Mouse (Mus musculus) common myeloid progenitor, adult 5-6 weeks (primary cell): ENCODE data around the gene Ccn5. TPM values are rescaled to one million over a fixed set of nuclear protein-coding genes. Genes with fewer than 3 reads are reported as not detected.

Experiments used
- ATAC-seq: replicated peaks from 2 replicates; pipeline ENCODE4 v1.8.0; 2016; ENCODE audit warnings: low read depth, mild to moderate bottlenecking, moderate TSS enrichment, inconsistent platforms; ENCODE audit not compliant: poor library complexity, severe bottlenecking
- total RNA-seq: library from RNA; stranded (forward); fragments of 200-1000, 187-1606 nt; gene quantifications from 2 replicates; pipeline ENCODE4 v1.2.3, GENCODE M21; 2017

Gene Ccn5
- total RNA-seq, 1 experiment from 2014 or later = not detected

DNA sequence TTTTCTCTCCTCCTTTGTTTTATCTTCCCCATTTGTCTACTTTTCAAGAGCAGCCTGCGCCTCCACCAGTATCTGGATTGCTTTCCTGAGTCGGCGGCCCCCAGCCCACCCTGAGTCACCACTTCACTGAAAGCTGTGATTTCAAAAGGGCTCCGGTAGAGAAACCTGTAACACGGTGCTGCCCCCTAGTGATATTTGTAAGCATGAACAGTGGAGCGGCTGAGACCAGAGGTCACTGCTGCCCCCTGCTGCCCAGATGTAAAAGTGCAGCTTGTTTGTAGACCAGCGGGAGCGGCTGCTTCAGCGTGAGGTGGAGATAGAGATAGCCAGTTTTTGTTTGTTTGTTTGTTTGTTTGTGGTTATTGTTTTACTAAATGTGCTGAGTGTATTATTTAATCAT lies 17.4 kb downstream of the Ccn5 start:
- ATAC-seq = peak; percentile 99

DNA sequence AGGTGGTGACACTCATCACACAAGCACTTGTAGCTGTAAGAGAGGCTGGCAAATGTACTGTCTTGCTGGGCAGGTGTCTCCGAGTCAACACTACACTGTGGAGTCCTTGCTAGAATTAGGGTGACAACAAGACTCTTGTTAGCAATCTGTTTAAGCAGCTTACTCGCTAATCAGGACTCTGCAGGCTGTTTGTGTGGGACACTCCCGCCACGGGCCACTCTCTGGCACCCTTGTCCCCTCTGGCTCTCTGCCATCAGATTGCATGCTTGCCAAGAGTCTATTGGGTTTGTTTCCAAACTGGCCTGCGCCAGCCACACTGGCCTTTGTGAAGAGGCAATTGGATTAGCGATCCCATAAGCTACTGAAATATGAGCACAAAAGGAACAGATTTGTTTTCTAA lies 18.9 kb downstream of the Ccn5 start:
- ATAC-seq = no peak

DNA sequence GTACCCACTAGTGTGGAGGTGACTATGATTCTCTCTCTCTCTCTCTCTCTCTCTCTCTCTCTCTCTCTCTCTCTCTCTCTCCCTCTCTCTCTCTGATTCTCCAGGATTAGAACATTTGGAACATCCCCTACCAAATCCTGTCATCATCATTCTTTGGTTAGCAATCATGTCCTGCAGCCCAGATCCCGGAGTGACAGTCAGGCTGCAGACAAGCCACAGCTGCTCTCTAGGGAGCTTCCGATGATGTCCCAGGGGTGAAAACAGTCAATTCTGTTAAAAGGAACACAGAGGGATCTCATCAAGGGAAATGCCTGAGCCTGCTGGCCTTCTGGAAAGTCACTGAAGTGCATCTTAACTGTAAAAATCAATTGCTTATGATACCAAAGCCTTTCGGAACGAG lies 21.4 kb downstream of the Ccn5 start:
- no peak for ATAC-seq

DNA sequence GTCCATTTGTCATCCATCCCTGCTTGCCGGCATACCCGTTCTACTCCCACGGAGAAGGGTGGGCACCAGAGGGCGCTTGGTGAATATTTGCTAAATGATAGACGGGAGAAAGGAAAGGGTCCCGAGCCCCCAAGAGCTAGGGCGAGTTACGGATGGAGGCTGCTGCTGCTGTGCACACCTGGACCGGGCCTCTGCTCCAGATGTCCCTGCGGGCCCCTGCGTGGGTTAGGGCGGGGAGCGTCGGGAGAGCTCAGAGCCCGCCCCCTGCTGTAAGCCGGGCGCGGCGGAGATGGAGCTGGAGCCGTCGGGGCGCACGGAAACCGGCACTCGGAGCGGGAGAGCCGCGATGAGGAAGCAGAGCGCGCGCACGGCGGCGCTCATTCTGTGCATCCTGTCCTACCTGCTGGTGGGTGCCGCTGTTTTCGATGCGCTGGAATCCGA lies 32.8 kb downstream of the Ccn5 start, which contains the start of gene Kcnk15:
Gene Kcnk15 (plus strand): TSS at position 191 of the 441 bp plus-strand sequence.
- ATAC-seq = 0 out of 2 replicates have a peak, but pooled peaks have one; percentile 28

DNA sequence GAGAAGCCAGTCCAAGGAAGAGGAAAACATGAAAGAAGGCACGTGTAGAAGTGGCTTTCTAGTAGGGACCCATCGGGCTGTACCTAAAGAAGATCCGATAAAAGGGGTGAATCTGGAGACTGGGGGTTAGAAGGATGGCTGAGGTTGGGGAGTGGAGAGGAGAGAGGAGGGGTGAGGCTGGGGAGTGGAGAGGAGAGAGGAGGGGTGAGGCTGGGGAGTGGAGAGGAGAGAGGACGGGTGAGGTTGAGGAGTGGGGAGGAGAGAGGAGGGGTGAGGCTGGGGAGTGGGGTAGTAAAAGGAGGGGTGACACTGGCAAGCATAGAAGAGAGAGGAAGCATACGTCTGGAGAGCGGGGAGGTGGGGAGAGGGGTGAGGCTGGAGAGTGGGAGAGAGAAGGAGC lies 36.6 kb downstream of the Ccn5 start:
- no peak for ATAC-seq

DNA sequence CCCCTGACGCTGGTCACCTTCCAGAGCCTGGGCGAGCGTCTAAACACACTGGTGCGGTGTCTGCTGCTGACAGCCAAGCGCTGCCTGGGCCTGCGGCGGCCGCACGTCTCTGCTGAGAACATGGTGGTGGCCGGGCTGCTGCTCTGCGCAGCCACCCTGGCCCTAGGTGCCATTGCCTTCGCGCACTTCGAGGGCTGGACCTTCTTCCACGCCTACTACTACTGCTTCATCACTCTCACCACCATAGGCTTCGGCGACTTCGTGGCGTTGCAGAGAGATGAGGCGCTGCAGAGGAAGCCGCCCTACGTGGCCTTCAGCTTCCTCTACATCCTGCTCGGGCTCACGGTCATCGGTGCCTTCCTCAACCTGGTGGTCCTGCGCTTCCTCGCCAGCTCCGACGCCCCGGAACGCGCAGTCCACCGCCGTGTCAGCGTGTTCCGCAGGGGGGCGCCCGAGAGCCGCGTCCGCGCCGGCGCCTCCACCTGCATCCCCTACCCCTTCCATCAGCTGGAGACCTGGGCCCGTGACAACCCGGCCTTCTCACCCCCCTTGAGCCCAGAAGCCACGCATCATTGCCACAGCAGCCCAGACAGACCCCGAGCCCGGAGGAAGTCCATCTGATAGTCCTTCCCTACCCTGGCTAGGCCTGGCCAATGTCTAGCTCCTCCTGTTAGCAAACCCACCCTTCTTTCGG lies 37.7 kb downstream of the Ccn5 start:
- ATAC-seq = peak; percentile 67

DNA sequence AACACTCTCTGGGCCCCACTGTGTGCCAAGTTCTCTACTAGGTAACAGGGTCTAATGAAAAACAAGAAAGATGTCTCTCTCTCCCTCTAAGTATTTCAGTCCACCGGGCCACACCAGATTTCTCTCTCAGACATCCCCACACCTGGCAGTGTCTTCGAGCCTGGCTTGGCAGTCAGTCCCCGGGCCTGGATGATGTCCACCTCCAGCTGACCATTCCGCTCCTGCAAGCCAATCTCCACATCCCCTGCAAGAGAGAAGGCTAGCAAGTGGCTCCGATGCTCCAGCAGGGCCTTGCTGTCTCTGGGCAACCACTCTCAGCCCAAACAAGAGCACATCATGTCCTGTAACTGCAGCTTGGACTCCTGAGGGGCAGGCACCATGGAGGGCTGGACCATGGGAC lies 44.6 kb downstream of the Ccn5 start:
- ATAC-seq = no peak

DNA sequence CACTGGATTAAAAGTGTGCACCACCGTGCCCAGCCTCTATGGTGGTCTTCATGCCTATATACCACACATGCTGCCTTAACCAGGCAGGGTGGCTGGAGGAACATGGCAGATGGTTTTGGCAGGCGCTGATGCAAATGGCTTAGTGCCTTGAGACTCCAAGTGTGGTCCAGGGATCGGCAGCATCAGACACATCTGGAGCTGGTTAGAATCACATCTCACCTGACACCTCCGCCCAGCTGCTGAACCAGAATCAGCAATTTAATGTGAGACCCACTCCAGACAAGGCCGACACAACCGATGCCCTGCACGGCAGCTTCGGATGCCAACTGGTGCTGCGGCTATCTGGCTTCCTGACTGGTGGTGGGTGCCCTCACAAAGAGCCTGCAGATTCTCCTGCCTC lies 45.4 kb downstream of the Ccn5 start:
- ATAC-seq = no peak

DNA sequence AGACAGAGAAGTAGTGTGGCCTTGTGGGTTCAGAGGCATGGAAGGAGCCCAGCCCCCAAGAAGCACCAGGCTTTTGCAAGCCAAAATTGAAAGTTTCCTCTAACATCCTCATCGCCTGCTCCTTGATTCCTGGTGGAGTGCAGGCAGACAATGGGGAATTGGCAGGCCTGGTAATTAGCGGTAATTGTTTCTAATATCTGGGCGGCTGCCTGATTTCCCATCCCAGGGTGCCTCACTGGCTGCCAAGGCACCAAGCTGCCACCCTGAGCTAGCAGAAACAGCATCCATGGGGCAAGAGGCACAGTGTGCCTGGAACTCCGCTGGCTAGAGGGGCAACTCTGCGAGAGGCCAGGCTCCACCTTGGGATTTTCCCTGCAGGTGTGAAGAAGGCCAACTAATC lies 49.1 kb downstream of the Ccn5 start:
- no peak for ATAC-seq

DNA sequence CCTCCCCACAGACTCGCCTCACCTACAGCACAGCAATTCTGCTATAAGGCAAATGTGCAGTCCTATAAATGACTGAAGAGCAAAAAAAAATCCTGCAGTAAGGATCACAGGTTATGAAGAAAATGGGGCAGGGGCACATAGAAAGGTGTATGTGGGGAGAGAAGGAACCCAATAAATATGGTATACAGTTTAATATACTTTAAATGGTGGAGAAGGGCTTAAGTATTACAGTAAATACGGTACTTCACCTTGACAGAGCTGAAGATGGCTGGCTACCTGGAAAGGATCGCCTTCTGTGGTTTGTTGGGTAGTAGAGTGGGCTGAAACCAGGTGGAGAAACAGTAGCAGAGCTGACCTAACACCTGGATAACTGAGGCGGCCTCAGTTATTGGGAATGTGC lies 50.6 kb downstream of the Ccn5 start:
- no peak for ATAC-seq

DNA sequence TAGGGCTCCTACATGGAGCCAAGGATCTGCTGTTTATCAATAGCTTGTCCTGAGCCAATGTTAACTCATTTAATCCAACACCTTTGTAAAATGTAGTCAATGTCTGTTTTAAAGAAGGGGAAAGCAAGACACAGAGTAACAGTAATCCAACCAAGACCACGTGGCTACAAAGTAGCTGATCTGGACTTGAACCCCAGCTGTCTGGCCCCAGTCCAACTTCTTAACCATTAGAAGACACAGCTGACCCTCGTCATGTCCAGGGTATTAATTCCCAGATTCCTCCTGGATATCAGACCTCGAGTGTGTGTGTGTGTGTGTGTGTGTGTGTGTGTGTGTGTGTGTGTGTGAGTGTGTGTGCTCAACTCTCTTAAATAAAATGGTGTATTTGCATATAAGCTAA lies 51.2 kb downstream of the Ccn5 start:
- no peak for ATAC-seq

DNA sequence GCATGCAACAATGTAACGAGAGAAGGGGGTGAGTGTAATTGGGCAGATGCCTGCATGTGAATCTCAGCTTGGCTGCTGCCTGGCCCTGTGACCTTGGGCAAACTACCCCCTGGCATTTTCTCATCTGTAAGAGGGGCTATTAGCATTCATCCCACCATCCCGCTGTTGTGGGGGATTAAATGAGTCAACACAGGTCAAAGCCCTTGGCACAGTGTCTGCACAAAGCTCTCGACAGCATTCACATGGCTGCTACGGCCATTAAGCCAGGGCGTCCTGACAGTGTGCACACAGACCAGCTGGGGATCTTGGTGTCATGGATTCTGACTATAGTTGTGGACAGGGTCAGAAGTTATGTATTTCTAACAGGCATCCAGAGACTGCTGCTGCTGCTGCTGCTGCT lies 54.2 kb downstream of the Ccn5 start:
- ATAC-seq = no peak

DNA sequence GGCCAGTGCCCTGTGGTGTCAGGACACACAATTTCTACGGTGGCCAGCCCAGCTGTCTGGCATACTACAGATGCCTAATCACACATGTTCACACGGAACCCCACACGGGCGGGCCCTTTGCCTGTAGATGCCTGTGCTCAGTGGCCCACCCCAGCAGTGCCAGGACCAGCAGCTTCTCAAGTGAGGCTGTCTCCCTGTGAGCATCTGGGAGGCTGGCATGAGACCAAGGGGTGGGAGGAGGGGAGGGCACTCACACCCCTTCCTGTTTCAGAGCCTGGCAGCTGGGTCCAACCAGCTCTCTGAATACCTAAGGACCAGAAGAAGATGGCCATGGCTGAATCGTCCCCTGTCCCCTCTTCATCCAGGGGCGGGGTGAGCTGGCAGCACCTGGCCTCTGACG lies 54.8 kb downstream of the Ccn5 start:
- no peak for ATAC-seq

DNA sequence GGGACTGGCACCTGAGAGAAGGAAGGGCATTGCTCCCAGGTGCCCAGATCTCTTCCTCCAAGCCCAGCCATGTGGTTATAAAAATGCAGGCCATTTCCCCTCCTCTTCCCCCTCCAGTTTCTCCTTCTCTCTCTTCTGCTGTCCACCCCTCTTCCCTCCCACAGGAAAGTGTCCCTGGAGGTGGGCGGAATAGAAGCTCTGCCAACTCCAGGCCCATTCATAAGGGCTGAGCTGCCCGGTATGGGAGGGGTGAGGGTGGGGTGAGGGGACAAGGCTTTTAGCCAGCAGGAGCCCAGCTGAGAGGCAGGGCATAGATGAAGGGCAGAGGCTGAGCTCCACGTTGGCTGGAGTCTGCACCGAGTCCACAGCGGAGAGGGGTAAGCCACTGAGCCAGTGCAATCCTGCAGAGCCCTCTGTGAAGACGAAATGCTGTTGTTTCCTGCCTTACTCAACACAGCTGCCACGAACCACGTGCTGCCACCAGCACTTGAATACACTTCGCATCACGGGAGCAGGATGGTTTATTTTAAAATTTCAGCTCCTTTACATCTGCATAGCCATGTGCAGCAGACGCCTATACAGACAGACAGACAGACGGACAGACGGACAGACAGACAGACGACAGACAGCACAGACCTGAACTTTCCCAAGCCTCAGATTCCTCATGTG lies 56.3 kb downstream of the Ccn5 start:
- no peak for ATAC-seq

DNA sequence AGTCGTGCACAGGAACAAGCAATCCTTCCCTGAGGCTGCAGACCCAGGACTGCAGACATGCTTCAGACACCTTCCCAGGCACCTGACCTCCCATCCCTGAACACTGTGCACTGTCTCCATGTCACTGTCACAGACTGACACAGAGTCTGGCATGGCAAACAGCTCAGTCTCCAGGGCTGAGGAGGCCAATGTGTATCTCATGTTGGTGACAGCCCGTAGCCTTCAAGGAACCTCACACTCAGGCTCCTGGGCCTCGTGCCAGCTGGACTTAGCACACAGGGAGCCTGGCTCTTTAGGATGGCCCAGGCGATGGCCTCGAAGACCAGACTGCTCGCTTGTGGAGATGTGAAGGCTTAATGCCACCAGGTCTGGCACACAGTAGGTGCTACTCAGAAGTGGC lies 60.2 kb downstream of the Ccn5 start:
- ATAC-seq = no peak

Other genes with a start within 250 kb of the Ccn5 start
- 7.7 and 10.6 TPM in 2 replicates for gene Ttpal, start 218.5 kb upstream of the Ccn5 start, total RNA-seq
- 646 and 682 TPM in 2 replicates for gene Serinc3, start 175.7 kb upstream of the Ccn5 start, total RNA-seq
- gene Pkig, start 162.5 kb upstream of the Ccn5 start, total RNA-seq = 44.8 and 45.5 TPM in 2 replicates
- 16.9 and 17.6 TPM in 2 replicates for gene Ada, start 70.6 kb upstream of the Ccn5 start, total RNA-seq
- not detected in 2 replicates for gene Kcnk15, start 32.8 kb downstream of the Ccn5 start, total RNA-seq
- not detected in 2 replicates for gene Rims4, start 97.8 kb downstream of the Ccn5 start, total RNA-seq
- gene Ywhab, start 174.1 kb downstream of the Ccn5 start, total RNA-seq = 79.0 and 109 TPM in 2 replicates
- gene Pabpc1l, start 204.6 kb downstream of the Ccn5 start, total RNA-seq = 0.37 TPM in 1 of 2 replicates, not detected in the other
- 132 and 208 TPM in 2 replicates for gene Stk4, start 249.5 kb downstream of the Ccn5 start, total RNA-seq